Mouse (Mus musculus) stomach, embryonic 15.5 days (tissue): ENCODE data around the gene Tarbp2. TPM values are rescaled to one million over a fixed set of nuclear protein-coding genes. Genes with fewer than 3 reads are reported as not detected.

Experiments
- ATAC-seq: fragments of 200-750 bp; cut with Nextera tagmentation; 2 replicates; pipeline ENCODE4 v1.8.0; 2017; ENCODE audit warnings: low read depth, moderate number of reproducible peaks, moderate TSS enrichment; ENCODE audit not compliant: insufficient read depth, low FRiP score
- H3K27ac ChIP-seq: fragments of 300-500 bp; sonication (generic); 2 replicates; pipeline ENCODE4 v1.5.1; 2015; ENCODE audit warnings: mild to moderate bottlenecking, inconsistent platforms
- H3K27me3 ChIP-seq: fragments of 300-500 bp; sonication (generic); replicated peaks from 2 replicates; pipeline ENCODE4 v1.6.1; 2015; ENCODE audit warnings: inconsistent platforms
- H3K36me3 ChIP-seq: fragments of 300-500 bp; sonication (generic); 2 replicates; pipeline ENCODE4 v1.6.1; 2015; ENCODE audit warnings: inconsistent platforms
- H3K4me1 ChIP-seq: fragments of 300-500 bp; sonication (generic); 2 replicates; pipeline ENCODE4 v1.6.1; 2015; ENCODE audit warnings: inconsistent platforms
- H3K4me2 ChIP-seq: fragments of 300-500 bp; sonication (generic); 2 replicates; pipeline ENCODE4 v1.6.1; 2015; ENCODE audit warnings: mild to moderate bottlenecking, inconsistent platforms
- H3K4me3 ChIP-seq: fragments of 300-500 bp; sonication (generic); replicated peaks from 2 replicates; pipeline ENCODE4 v1.5.1; 2015; ENCODE audit warnings: inconsistent platforms
- H3K9ac ChIP-seq: fragments of 300-500 bp; sonication (generic); 2 replicates; pipeline ENCODE4 v1.6.1; 2015; ENCODE audit warnings: inconsistent platforms
- H3K9me3 ChIP-seq: fragments of 300-500 bp; sonication (generic); 2 replicates; pipeline ENCODE4 v1.6.1; 2016; ENCODE audit warnings: inconsistent platforms
- WGBS: fragments of 180-500 bp; shearing (Covaris S2); methylation state at CpG from one replicate; pipeline ENCODE4 v1.1.7; 2015; 5-methylcytosine and 5-hydroxymethylcytosine counted together
- polyA plus RNA-seq: library from polyadenylated mRNA; unstranded; fragments of >200 nt; fragmentation: Nextera tagmentation; extraction: Ambion mirVana; gene quantifications from 2 replicates; pipeline ENCODE4 v1.2.1, GENCODE M21; 2015

Tarbp2 gene
- polyA plus RNA-seq, 1 experiment from 2014 or later: 87.3 TPM

- WGBS: 85% methylated on average over 3 of the region's 3 CpGs
- peaks cover 66% of the 10 kb centered on the region for H3K36me3 ChIP-seq
- H3K4me1 ChIP-seq: no peaks in the 10 kb centered on the region
- no peak overlapping the region for H3K4me2 ChIP-seq
- no peak overlapping the region for H3K9ac ChIP-seq
- ATAC-seq: no peak
- H3K4me3 ChIP-seq: no peak overlapping the region
- H3K9me3 ChIP-seq: no peaks in the 10 kb centered on the region
- no peaks in the 10 kb centered on the region for H3K27me3 ChIP-seq
- H3K27ac ChIP-seq: no peak overlapping the region
Observed at GRCm38 (mm10) chr15:102498322-102498721, 19.7 kb upstream of the Tarbp2 start.

GRCm38 (mm10) chr15:102499370-102499769 lies 18.6 kb upstream of the Tarbp2 start:
- 66% methylated on average over 3 of the region's 3 CpGs for WGBS
- Histone ChIP-seq H3K4me1 (no peaks in the 10 kb centered on the region), H3K27me3 (no peaks in the 10 kb centered on the region), H3K36me3 (peaks cover 64% of the 10 kb centered on the region), H3K9ac (no peak overlapping the region), H3K4me2 (no peak overlapping the region), H3K27ac (no peak overlapping the region), H3K4me3 (no peak overlapping the region), H3K9me3 (no peaks in the 10 kb centered on the region)
- ATAC-seq: no peak

- 82% methylated on average over 6 of the region's 6 CpGs for WGBS
- no peak overlapping the region for H3K4me2 ChIP-seq
- H3K36me3 ChIP-seq: peaks cover 64% of the 10 kb centered on the region
- no peaks in the 10 kb centered on the region for H3K4me1 ChIP-seq
- H3K27ac ChIP-seq: no peak overlapping the region
- H3K9me3 ChIP-seq: no peaks in the 10 kb centered on the region
- no peak overlapping the region for H3K4me3 ChIP-seq
- no peak overlapping the region for H3K9ac ChIP-seq
- no peak for ATAC-seq
- H3K27me3 ChIP-seq: no peaks in the 10 kb centered on the region
Observed at GRCm38 (mm10) chr15:102499851-102500250, 18.1 kb upstream of the Tarbp2 start.

- WGBS: 88% methylated on average over 5 of the region's 5 CpGs
- Histone ChIP-seq H3K9ac (no peak overlapping the region), H3K27me3 (no peaks in the 10 kb centered on the region), H3K36me3 (peaks cover 57% of the 10 kb centered on the region), H3K9me3 (no peaks in the 10 kb centered on the region), H3K4me1 (no peaks in the 10 kb centered on the region), H3K4me3 (no peak overlapping the region), H3K4me2 (no peak overlapping the region), H3K27ac (no peak overlapping the region)
- no peak for ATAC-seq
Observed at GRCm38 (mm10) chr15:102500479-102500878, 17.5 kb upstream of the Tarbp2 start.

DNA sequence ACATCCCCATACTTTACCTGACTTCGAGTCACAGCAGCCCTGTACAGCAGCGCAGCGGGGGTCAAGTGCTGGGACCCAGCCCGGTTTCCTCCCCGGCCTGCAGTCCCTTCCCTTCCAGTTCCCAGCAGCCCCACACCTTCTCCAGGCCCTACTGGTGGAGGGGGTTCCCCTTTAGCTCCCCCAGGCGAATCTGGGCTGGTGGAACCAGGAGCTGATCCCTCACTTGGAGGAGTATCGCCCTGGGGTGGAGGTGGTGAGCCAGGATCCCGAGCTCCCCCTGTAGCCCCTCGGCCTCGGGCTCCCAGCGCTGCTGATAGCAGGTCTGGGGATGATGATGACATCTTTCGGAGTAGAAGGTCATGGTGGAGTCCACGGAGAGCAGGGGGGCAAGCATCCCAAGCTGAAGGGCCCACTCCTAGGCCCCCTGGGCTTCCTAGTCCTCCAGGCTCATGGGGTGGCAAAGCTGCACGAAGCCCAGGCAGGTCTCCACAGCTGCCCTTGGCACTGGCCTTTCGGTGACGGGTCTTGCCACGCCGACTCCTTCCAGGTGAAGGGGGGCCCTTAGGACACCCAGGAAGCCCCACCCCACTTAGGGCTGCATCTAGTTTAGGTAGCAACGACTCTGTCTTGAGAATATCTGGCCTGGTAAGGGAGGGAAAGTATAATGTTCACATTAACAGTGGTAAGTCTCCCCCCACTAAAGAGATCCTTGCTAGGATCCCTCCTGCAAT lies 16.7 kb upstream of the Tarbp2 start:
- no peaks in the 10 kb centered on the region for H3K27me3 ChIP-seq
- ATAC-seq: no peak

GRCm38 (mm10) chr15:102502254-102502840 lies 15.6 kb upstream of the Tarbp2 start:
- Histone ChIP-seq H3K4me1 (no peaks in the 10 kb centered on the region), H3K9ac (no peak overlapping the region), H3K27me3 (no peaks in the 10 kb centered on the region), H3K4me2 (no peak overlapping the region), H3K4me3 (no peak overlapping the region), H3K9me3 (no peaks in the 10 kb centered on the region), H3K27ac (no peak overlapping the region), H3K36me3 (peaks cover 52% of the 10 kb centered on the region)
- ATAC-seq: no peak
- 57% methylated on average over 9 of the region's 9 CpGs for WGBS

More for the DNA sequence above, 16.7 kb upstream of the Tarbp2 start:
- Histone ChIP-seq H3K9me3 (no peaks in the 10 kb centered on the region), H3K36me3 (peaks cover 54% of the 10 kb centered on the region), H3K9ac (no peak overlapping the region), H3K4me2 (no peak overlapping the region), H3K27ac (no peak overlapping the region), H3K4me3 (no peak overlapping the region), H3K4me1 (no peaks in the 10 kb centered on the region)
- WGBS: 85% methylated on average over 19 of the region's 19 CpGs

DNA sequence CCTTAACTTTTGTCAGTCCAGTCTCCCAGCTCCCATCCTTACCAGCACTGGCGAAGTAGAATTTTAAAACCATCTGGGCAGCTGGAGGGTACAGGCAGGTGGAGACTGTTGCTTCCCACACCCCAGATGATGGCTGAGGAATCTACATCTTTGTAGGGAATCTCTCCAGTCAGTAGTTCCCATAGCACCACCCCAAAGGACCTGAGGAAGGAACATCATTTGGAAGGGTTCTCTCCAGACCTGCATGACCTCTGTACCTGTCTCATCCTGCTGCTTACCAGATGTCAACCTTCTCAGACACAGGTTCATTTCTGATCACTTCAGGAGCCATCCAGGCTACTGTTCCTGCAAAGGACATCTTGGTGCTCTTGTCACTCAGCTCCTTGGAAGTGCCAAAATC lies 14.5 kb upstream of the Tarbp2 start, which contains the start of gene Gm10337:
Gene Gm10337, plus strand, starts transcription at position 276 of the 400 bp plus-strand sequence.
- H3K9ac ChIP-seq: no peak within 1 kb of the TSS
- ATAC-seq: no peak
- H3K4me2 ChIP-seq: no peak within 1 kb of the TSS
- H3K9me3 ChIP-seq: no peaks in the 10 kb centered on the region
- H3K27me3 ChIP-seq: no peaks in the 10 kb centered on the region
- H3K4me3 ChIP-seq: no peak within 1 kb of the TSS
- no peak within 1 kb of the TSS for H3K27ac ChIP-seq
- 85% methylated on average over 1 of the region's 1 CpGs for WGBS
- H3K36me3 ChIP-seq: peaks cover 48% of the 10 kb centered on the region
- no peaks in the 10 kb centered on the region for H3K4me1 ChIP-seq

DNA sequence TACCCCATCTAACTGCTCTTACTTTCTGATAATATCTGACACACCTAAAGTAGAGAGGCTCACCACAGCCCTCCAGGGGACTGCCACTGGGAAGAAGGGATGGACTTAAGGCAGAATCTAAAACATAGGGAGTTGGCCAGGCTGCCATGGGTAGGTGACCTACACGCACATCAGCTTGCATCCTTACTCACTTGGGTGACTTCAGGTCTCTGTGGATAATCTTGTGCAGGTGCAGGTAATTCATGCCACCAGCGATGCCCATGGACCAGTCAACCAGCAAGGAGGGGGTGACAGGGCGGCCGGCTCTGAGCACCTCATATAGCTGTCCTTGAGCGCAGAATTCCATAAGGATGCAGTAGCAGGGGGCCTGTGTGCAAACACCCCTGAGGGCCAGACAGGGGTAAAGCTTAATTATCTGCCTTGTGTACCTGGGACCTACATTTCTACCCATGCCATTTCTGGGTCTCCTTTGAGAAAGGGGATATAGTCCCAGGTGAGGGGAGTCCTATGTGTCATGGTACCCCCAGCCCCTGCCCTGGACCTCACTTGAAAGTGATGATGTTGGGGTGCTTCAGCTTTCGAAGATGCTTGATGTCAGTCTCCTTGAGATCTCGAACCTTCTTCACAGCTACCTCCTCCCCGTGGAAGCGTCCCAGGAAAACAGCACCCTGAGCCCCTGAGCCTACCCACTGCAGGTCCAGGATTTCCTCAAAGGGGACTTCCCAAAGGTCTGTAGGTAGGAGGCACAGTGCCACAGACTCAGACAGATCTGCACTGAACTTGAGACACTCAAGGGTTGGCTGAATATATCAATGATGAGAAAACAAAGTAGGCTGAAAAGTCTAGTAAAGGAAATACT lies 13.8 kb upstream of the Tarbp2 start:
- no peaks in the 10 kb centered on the region for H3K4me1 ChIP-seq

DNA sequence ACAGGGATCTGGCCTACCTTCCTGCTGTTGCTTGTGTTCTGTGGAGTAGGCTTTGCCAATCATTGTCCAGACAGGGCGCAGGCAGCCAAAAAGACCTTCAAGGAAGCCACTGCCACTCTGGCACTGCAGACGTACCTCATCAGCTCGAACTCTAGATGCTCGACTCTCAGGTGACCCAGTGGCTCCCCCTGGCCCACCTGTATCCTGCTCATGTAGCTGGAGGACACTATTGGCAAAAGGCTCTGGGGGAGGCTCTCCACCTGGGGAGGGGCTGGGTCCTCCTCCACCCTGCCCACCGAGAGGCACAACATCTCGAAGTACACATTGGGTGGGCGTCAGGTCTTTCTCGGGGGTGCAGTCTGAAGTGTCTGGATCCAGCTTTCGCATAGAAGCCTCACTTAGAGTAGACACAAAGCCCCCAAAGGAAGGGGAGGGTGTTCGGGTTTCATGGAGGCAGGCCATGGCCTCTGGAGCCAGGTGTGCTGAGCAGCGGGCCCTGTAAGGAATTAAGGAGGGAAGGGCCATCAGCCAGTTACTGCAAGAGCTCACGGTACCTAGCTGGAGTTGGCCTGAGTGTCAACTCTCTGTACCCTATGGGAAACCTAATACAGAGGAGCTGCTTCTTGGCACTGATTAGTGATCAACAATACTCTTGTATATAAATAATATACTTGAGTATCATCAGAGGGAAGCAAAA lies 12.8 kb upstream of the Tarbp2 start:
- H3K9me3 ChIP-seq: no peaks in the 10 kb centered on the region
- H3K36me3 ChIP-seq: peaks cover 37% of the 10 kb centered on the region
- ATAC-seq: no peak
- no peak overlapping the region for H3K4me3 ChIP-seq
- no peak overlapping the region for H3K27ac ChIP-seq
- 59% methylated on average over 12 of the region's 12 CpGs for WGBS
- H3K9ac ChIP-seq: no peak overlapping the region
- no peaks in the 10 kb centered on the region for H3K27me3 ChIP-seq
- no peak overlapping the region for H3K4me2 ChIP-seq
- no peaks in the 10 kb centered on the region; the same call in 1 of the 2 replicates for H3K4me1 ChIP-seq

More for the DNA sequence above, 13.8 kb upstream of the Tarbp2 start:
- Histone ChIP-seq H3K4me3 (no peak overlapping the region), H3K9me3 (no peaks in the 10 kb centered on the region), H3K27ac (no peak overlapping the region), H3K9ac (no peak overlapping the region), H3K4me2 (no peak overlapping the region), H3K36me3 (peaks cover 48% of the 10 kb centered on the region), H3K27me3 (no peaks in the 10 kb centered on the region)
- ATAC-seq: no peak
- WGBS: 84% methylated on average over 9 of the region's 9 CpGs

DNA sequence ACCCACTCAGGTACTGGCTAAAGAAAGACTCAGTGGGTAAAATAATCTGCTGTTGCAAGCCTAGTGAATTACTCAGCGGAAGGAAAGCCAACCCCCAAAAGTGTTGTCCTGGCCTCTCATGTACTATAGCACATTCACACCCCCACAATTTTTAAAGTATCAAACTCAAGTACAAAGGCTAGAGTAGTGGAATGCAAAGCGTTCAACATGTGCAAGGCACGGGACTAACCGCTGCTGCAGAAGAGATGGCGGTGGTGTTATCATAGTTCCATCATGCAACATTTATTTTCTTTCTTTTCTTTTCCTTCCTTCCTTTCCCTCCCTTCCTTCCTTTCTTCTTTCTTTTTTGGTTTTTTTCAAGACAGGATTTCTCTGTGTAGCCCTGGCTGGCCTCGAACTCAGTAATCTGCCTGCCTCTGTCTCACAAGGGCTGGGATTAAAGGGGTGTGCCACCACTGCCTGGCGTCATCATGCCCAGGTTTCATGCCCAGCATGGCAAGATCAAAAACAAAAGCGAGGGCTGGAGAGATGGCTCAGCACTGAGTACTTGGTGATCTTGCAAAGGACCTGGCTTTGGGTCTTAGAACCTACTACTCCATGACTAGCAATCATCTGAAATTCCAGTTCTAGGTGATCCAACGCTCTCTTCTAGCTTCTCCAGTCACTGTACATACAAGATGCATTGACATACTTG lies 12.1 kb upstream of the Tarbp2 start:
- no peak overlapping the region for H3K4me2 ChIP-seq
- ATAC-seq: no peak
- H3K36me3 ChIP-seq: peaks cover 30% of the 10 kb centered on the region
- no peak overlapping the region for H3K4me3 ChIP-seq
- no peak overlapping the region for H3K27ac ChIP-seq
- no peaks in the 10 kb centered on the region for H3K27me3 ChIP-seq
- H3K9me3 ChIP-seq: no peaks in the 10 kb centered on the region
- peaks cover 2% of the 10 kb centered on the region; the same call in 1 of the 2 replicates for H3K4me1 ChIP-seq
- H3K9ac ChIP-seq: no peak overlapping the region
- 71% methylated on average over 9 of the region's 9 CpGs for WGBS

DNA sequence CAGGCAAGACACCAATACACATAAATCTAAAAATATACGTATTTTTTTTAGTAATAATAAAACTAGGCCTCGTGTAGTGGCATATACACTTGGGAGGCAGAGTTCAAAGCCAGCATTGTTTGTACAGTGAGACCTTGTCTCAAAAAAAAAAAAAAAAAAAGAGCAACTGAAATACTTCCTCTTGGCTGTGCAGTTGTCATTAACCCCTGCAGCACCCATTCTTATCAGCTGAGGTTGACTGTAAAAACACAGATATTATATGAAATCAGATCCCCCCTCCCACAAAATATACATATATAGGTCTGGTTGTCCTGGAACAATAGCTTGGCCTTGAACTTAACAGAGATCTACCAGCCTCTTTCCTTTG lies 11.5 kb upstream of the Tarbp2 start:
- 17% methylated on average over 2 of the region's 2 CpGs for WGBS
- Histone ChIP-seq H3K4me3 (no peak overlapping the region), H3K4me2 (no peak overlapping the region), H3K27ac (no peak overlapping the region), H3K27me3 (no peaks in the 10 kb centered on the region), H3K9me3 (no peaks in the 10 kb centered on the region), H3K4me1 (peaks cover 8% of the 10 kb centered on the region), H3K36me3 (peaks cover 26% of the 10 kb centered on the region), H3K9ac (no peak overlapping the region)
- ATAC-seq: no peak
